Mouse (Mus musculus): ENCODE measurements around the gene Fam19a2. TPM values are rescaled to one million over a fixed set of nuclear protein-coding genes. Genes with fewer than 3 reads are reported as not detected.

Fam19a2 gene
- total RNA-seq (2017): not detected in 2 replicates

- ATAC-seq (replicated peaks in 1 of 2; ENCODE audit: insufficient read depth in 1 of 2, low FRiP score in 2 of 2, low TSS enrichment in 1 of 2, low read depth in 1 of 2, poor library complexity in 2 of 2, severe bottlenecking in 2 of 2): peak; percentile 74 to 81
Observed at GRCm38 (mm10) chr10:123263876-123264309, at the start of gene Fam19a2. Gene Fam19a2, plus strand, starts transcription at chr10:123263996.

DNA sequence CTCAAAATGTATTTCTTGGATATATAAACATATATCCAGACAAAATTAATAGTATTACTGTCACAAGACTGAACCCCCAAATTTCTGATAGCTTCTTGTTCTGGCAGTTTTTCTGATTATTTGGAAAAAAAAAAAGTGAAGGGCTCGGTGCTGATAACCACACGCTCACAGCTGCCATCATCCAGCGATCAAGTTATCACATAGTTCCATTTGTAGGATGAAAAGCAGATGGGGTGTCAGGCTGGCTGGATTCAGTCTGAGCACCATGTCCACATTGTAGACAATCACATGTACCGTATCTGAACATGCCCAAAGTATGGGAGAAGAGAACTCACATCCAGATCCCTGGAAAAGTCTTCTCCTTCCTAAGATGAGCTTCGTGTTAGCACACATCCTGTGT is 41.0 kb upstream of the Fam19a2 start:
- no peak for ATAC-seq (replicated peaks in 1 of 2; ENCODE audit: insufficient read depth in 1 of 2, low FRiP score in 2 of 2, low TSS enrichment in 1 of 2, low read depth in 1 of 2, poor library complexity in 2 of 2, severe bottlenecking in 2 of 2)

- ATAC-seq (replicated peaks in 1 of 2; ENCODE audit: insufficient read depth in 1 of 2, low FRiP score in 2 of 2, low TSS enrichment in 1 of 2, low read depth in 1 of 2, poor library complexity in 2 of 2, severe bottlenecking in 2 of 2): no peak
Observed at GRCm38 (mm10) chr10:123229420-123229819, 34.4 kb upstream of the Fam19a2 start.

DNA sequence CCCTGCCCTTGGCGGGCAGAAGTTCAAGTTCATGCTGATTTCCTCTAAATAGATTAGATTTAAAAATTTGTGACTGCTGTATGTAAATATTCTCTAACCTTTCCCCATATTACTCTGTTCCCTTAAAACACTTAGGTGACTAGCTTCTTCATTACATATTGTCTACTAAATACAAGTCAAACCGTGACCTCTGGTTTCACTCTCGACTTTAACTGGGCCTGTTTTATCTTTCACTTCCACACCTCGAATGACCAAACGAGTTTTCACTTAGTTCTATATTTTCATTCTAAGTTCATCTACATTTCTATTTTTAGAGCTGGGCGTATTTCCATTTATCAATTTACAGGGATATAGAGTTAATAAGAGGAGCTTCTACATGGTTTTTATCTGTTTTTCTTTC is 15.7 kb upstream of the Fam19a2 start:
- ATAC-seq (replicated peaks in 1 of 2; ENCODE audit: insufficient read depth in 1 of 2, low FRiP score in 2 of 2, low TSS enrichment in 1 of 2, low read depth in 1 of 2, poor library complexity in 2 of 2, severe bottlenecking in 2 of 2): no peak

DNA sequence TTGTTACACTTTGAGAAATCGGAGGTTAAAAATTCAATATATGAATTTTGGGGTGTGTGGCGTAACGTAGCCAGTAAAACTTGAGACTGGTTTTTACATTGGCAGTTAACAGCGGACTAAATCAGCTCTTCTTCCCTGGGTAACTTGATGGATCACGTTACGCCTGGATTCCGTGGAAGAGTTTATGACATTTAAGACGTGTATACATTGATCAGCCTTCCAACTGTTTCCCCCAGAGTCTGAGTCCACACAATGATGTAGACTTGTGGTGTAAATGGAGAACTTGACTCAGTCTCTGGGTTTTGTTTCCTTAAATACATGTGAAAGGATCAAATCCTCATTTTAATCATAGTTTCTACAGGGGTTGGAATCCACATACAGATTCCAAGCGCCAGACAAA is 11.9 kb upstream of the Fam19a2 start:
- ATAC-seq (replicated peaks in 1 of 2; ENCODE audit: insufficient read depth in 1 of 2, low FRiP score in 2 of 2, low TSS enrichment in 1 of 2, low read depth in 1 of 2, poor library complexity in 2 of 2, severe bottlenecking in 2 of 2): no peak

DNA sequence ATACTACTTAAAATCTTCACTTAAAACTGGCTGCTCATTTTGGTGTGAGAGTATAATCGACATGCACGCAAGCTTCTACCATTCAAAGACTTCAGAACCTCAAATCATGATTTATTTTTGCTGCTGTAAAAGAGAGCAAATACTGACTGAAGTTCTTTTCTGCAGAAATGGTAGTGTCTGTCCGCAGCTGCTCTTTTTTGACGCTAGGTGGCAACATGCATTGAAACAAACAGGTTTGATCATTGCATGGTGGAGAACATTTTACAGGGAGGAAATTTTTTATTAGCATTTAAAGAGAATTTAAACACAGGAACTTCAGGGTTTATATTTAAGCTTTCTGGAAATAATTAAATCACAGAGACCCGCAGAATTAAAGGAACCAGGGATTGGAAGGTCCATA is 9.5 kb upstream of the Fam19a2 start:
- peak; percentile 62 to 74; a peak in 2 of 4 replicates for ATAC-seq (replicated peaks in 1 of 2; ENCODE audit: insufficient read depth in 1 of 2, low FRiP score in 2 of 2, low TSS enrichment in 1 of 2, low read depth in 1 of 2, poor library complexity in 2 of 2, severe bottlenecking in 2 of 2)

- ATAC-seq (replicated peaks in 1 of 2; ENCODE audit: insufficient read depth in 1 of 2, low FRiP score in 2 of 2, low TSS enrichment in 1 of 2, low read depth in 1 of 2, poor library complexity in 2 of 2, severe bottlenecking in 2 of 2): no peak
Observed at GRCm38 (mm10) chr10:123255674-123256348, 8.0 kb upstream of the Fam19a2 start.

DNA sequence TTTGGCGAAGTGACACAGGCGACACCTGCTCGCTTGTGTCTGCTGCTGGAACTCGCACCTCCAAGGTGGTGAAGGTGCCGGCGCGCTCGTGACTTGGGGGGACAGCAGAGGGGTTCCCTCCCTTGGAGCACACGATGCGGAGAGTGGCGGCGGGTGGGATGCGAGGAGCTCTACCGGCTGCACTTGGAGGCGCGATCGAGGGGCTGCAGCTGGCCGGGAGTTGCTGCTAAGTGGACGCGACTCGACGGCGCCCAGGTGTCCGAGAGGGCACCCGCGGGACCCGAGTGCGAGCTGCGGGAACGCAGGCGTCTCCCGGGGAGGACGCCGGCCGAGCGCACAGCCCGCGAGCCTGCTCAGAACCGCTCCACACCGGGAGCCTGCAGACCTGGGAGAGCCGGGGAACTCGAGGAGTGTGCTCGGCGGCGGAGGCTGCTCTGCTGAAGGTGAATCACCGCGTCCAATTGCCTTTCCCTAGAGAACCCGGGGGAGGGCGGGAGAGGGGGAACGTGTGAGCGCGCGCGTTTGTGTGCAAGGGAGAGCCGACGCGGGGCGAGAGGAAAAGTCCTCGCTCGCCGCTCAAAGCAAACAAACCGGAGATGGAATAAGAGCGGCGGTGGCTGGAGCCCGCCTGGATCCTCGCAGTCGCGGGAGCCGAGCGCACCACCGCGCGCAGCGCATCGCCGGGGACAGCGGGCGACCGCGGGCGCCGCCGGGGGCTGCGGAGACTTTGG is 830 bp downstream of the Fam19a2 start:
- no peak for ATAC-seq (replicated peaks in 1 of 2; ENCODE audit: insufficient read depth in 1 of 2, low FRiP score in 2 of 2, low TSS enrichment in 1 of 2, low read depth in 1 of 2, poor library complexity in 2 of 2, severe bottlenecking in 2 of 2)

DNA sequence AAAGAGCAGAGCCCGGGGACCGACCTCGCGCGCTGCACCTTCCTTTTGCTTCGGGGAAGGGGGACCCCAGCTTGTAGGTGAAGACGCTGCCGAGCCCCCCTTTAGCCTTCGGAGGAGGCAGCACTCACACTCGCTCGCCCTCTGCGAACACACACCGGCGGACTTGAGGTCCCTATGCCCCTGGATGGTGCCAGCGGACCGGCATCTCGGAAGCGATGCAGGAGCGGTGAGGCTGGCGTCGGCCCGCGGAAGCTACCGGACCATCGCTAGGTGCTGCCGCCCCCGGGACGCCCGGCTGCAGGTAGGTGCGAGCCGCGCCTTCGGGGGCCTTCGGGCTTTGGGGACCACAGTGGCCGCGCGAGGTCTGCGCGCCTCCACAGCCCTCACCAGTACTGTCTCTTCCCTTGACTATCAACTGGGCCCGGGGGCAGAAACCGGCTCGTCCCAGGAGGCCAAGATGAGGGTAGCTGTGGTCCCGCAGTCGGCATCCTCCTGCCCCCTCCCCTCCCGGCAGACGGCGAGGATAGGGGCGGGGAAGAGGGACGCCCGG is 1.5 kb downstream of the Fam19a2 start:
- no peak for ATAC-seq (replicated peaks in 1 of 2; ENCODE audit: insufficient read depth in 1 of 2, low FRiP score in 2 of 2, low TSS enrichment in 1 of 2, low read depth in 1 of 2, poor library complexity in 2 of 2, severe bottlenecking in 2 of 2)

DNA sequence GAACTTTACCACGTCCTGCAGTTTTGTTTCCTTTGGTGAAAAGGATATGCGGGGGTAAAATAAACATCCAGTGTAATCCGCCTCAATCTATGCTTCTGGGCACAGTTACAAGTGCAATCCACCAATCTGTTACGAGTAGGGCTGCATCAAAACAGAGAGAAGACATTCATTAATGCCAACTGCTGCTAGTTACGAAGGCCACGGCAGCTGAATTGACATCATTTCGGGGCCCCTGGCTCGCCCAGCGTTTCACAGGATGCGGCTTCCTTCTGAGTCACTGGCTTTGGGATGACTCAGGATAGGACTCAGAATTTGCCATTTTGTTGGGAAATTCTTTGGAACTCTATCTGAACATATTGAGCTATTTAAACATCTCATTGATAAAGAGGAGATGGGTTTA is 4.8 kb downstream of the Fam19a2 start:
- ATAC-seq (replicated peaks in 1 of 2; ENCODE audit: insufficient read depth in 1 of 2, low FRiP score in 2 of 2, low TSS enrichment in 1 of 2, low read depth in 1 of 2, poor library complexity in 2 of 2, severe bottlenecking in 2 of 2): no peak

DNA sequence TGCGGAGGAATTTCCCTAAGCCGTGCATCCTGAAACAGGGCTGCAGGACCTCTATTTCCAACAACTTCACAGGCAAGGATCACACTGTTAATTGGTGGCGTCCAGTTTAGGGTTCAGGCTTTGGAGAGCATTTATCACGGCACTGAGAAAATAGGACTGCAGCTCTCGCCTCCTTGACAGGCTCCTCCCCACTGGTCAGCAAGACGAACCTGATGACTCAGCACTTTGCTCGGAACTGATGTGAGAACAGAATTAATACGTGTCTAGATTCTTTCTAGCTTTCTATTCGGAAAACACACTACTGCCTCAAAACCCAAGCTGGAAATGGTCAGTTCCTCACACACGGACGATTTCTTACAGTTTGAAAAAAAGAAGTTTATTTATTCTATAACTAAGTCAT is 10.8 kb downstream of the Fam19a2 start:
- 0 out of 4 replicates have a peak, but pooled peaks of 1 of the 2 experiments have one; percentile 17 for ATAC-seq (replicated peaks in 1 of 2; ENCODE audit: insufficient read depth in 1 of 2, low FRiP score in 2 of 2, low TSS enrichment in 1 of 2, low read depth in 1 of 2, poor library complexity in 2 of 2, severe bottlenecking in 2 of 2)

GRCm38 (mm10) chr10:123307300-123307699 is 43.5 kb downstream of the Fam19a2 start:
- ATAC-seq (replicated peaks in 1 of 2; ENCODE audit: insufficient read depth in 1 of 2, low FRiP score in 2 of 2, low TSS enrichment in 1 of 2, low read depth in 1 of 2, poor library complexity in 2 of 2, severe bottlenecking in 2 of 2): no peak

DNA sequence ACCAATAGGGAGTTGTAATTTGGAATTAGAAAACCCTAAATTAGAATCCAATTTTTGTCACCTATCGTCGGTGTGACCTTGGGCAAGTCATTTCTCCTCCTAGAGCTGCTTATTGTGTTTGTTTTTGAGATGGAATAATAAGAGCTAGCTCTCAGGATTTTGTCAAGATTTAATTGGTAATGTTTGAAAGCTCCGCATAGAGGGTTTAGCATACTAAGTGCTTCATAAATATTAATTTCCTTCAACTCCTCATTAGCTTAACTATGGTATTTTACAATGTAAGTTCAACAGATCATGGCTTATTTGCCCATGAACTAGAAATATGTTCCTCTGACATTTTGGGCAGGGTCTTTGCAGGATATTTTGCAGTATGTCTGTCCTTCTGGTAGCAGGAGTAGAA is 62.5 kb downstream of the Fam19a2 start:
- ATAC-seq (replicated peaks in 1 of 2; ENCODE audit: insufficient read depth in 1 of 2, low FRiP score in 2 of 2, low TSS enrichment in 1 of 2, low read depth in 1 of 2, poor library complexity in 2 of 2, severe bottlenecking in 2 of 2): no peak

DNA sequence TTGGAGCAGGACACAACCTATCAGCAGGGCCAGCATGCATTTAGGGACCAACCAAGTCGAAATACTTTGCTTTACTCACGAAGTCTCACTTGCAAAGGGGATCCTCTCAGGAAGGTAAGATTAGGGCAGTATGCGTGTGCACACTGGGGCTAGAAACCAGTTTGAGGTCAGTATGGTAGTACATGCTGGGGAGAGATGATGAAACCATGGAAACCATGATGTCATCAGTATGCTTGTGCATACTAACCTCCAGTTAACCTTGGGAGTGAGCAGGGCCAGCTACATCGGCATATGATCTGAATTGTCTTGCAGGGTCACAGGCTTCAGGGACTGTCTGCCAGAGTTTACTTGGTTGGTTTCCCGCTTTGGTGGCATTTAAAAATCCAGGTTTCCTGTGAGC is 77.5 kb downstream of the Fam19a2 start:
- ATAC-seq (replicated peaks in 1 of 2; ENCODE audit: insufficient read depth in 1 of 2, low FRiP score in 2 of 2, low TSS enrichment in 1 of 2, low read depth in 1 of 2, poor library complexity in 2 of 2, severe bottlenecking in 2 of 2): no peak

- no peak for ATAC-seq (replicated peaks in 1 of 2; ENCODE audit: insufficient read depth in 1 of 2, low FRiP score in 2 of 2, low TSS enrichment in 1 of 2, low read depth in 1 of 2, poor library complexity in 2 of 2, severe bottlenecking in 2 of 2)
Observed at GRCm38 (mm10) chr10:123342591-123343236, 78.9 kb downstream of the Fam19a2 start.

DNA sequence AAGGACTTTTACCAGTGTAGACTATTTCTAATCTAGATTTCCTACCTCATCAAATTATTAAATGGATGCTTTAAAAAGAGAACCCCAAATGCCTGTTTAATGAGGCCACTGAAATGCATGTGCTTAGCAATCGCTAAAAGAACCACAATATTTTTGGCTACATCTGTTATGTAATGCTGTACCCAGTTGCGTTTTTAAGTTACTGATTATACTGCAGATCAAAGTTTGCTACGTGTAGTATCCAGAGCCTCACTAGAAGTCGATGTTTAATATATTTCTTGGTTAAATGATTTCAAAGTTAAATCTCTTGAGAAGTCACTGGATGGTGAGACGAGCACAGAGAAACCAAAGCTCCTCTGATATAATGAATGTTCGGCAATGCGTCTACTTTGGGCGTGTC is 82.5 kb downstream of the Fam19a2 start:
- ATAC-seq (replicated peaks in 1 of 2; ENCODE audit: insufficient read depth in 1 of 2, low FRiP score in 2 of 2, low TSS enrichment in 1 of 2, low read depth in 1 of 2, poor library complexity in 2 of 2, severe bottlenecking in 2 of 2): no peak

DNA sequence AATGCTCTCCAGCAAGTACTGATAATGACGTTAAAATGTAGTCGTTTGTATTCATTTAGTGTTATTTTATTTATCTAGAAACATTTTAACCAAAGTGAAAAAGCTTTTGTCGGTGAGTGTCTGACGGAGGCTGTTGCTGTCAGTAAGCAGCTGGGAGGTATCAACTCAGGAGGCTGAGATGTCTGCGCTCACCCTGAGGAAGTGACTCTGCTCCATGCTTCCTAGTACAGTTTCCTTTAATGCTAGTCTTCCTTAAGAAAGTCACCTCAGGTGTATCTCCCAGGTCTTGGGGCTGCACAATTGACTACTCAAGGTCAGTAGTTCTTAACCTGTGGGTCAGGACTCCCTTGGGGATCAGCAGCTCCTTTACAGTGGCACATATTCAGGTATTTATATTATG is 89.9 kb downstream of the Fam19a2 start:
- no peak for ATAC-seq (replicated peaks in 1 of 2; ENCODE audit: insufficient read depth in 1 of 2, low FRiP score in 2 of 2, low TSS enrichment in 1 of 2, low read depth in 1 of 2, poor library complexity in 2 of 2, severe bottlenecking in 2 of 2)

DNA sequence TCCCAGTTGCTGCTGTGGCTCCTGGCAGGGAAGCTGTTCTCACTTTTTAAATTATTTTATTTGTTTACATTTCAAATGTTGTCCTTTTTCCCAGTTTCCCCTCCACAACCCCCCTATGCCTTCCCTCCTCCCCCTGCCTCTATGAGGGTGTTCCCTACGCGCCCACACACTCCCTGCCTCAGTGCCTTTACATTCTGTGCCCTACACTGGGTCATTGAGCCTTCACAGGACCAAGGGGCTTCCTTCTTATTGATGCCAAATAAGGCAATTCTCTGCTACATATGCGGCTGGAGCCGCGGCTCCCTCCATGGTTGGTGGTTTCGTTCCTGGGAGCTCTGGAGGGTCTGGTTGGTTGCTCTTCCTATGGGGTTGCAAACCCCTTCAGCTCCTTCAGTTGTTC is 93.2 kb downstream of the Fam19a2 start:
- no peak for ATAC-seq (replicated peaks in 1 of 2; ENCODE audit: insufficient read depth in 1 of 2, low FRiP score in 2 of 2, low TSS enrichment in 1 of 2, low read depth in 1 of 2, poor library complexity in 2 of 2, severe bottlenecking in 2 of 2)

Measured in hematopoietic stem cell, adult 5-6 weeks (primary cell).